Mouse (Mus musculus) thymus, postnatal 10 days (tissue): ENCODE data around the gene Adamts13.

Experiments
- DNase-seq, 2 experiments: peaks; one replicate each; pipeline ENCODE4 v3.0.0; 2021; ENCODE audit warnings: low spot score in 2 of 2

The Adamts13 gene

GRCm38 (mm10) chr2:26967262-26967661 is 6.0 kb upstream of the Adamts13 start:
- DNase-seq = no peak

GRCm38 (mm10) chr2:26973960-26974359 is 744 bp downstream of the Adamts13 start:
- DNase-seq = no peak

DNA sequence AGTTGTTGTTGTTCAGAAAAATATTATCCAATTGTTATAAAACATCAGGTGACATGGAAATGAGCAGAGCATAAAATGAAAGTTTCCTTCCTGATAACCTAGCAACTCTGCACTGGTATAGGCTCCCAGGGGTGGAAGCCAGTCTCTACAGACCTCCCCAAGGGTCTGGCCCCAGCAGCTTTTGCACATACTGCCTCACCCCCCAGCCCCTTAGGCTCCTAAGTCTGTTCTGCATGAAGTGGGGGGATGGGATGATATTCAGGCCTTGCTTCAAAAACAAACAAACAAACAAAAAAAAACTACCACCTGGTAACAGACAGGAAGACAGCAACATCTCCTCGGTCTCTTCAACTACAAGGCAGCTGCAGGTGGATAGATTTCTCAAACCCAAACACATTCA is 7.1 kb downstream of the Adamts13 start:
- DNase-seq = peak; percentile 40 to 47

DNA sequence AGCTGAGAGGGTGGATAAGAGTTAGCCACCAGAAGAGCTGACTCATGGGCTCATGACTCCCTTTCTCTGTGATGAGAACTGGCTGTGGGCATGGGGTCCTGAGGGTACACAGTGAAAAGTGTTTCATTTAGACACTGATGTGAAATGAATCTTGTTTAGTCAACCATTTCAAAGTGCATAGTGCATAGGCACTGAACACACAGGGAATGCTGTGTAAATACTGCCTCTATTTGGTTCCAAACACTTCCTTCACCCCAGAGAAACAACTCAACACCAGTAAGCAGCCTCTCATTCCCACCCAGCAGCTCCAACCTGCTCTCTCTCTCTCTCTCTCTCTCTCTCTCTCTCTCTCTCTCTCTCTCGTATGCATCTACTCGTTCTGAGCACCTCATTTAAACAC is 11.0 kb downstream of the Adamts13 start:
- no peak for DNase-seq

DNA sequence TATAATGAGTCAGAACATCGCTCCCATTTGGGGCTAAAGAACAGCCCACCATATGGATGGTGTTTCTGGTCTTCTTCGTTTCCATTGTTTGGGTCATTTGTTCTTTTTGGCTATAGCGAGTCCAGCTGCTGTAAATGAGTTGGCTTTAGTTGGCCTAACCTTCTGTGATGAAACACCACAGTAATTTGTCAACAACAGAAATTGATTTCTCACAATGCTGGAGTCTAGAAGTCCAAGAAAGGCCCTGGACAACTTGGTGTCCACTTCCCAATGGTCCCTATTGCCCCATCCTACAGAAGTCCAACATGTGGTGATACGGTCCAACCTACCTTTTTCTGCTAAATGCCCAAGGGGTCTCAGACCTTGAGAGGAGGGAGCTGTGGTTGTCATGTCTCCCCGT is 11.4 kb downstream of the Adamts13 start:
- DNase-seq = no peak

- no peak for DNase-seq
These were observed 20.7 kb downstream of the Adamts13 start for GRCm38 (mm10) chr2:26993936-26994335.

DNA sequence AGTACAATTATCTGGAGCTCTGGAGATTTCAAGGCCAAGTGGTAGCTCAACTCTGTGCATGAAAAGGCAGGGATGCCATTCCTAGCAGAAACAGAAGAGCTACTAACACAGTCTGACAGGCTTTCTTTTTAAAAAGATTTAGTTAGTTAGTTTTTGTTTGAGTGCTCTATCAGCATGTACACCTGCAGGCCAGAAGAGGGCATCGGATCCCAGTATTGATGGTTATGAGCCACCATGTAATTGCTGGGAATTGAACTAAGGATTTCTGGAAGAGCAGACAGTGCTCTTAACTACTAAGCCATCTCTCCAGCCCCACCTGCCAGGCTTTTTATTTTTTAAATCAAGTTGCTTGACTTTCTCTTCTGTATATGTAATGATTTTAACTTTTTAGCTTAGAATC is 24.3 kb downstream of the Adamts13 start:
- DNase-seq = no peak

DNA sequence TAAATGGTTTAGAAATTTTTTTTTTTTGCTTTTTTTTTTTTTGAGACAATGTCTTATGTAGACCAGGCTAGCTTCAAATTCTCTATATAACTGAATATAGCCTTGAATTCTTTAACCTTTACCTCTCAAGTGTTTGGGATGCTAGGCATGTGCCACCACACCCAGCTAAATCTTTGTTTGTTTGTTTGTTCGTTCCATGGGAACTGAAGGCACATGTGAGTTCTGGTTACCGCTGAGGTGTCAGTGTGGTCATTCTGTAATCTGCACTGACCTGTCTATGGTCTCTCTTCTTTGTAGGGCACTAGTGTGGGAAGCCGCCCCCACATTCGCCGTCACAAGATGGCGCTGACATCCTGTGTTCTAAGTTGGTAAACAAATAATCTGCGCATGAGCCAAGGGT is 24.8 kb downstream of the Adamts13 start:
- no peak for DNase-seq

DNA sequence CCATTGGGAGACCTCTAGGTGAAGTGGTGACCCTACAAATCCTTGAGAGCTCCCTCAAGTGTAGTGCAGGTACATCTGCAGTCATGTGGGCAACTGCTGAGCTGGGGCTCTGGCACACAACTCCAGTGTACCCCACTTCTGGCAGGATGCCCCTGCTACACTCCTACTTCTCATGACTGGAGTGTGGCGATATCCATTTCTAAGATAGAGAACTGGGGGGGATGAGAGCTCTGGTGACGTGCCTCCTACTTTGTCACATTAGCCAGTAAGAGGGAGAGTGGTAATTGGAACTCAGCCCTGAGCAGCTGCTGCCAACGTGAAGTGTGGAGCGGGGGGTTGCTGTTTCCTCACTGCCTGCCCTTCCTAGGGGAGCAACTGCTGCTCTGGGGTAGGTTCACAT is 33.0 kb downstream of the Adamts13 start:
- no peak for DNase-seq

DNA sequence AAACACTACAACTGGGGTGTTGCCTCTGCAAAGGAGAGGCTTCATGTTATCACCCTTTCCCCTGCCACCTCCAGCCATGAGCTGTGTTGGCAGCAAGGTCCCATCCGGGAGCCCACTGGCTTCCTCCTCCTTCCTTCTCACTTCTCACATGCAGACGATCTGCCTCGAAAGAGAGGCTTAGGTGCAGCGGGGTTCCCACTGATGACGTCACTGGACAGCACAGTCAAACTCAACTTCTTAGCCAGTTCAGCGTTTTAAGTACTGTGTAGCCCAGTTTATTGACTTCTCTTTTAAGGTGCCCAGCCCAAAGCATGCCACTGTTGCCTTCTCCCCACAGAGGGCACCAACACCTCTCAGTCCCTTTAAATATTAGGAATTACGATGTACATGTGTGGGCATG is 34.5 kb downstream of the Adamts13 start:
- no peak for DNase-seq

DNA sequence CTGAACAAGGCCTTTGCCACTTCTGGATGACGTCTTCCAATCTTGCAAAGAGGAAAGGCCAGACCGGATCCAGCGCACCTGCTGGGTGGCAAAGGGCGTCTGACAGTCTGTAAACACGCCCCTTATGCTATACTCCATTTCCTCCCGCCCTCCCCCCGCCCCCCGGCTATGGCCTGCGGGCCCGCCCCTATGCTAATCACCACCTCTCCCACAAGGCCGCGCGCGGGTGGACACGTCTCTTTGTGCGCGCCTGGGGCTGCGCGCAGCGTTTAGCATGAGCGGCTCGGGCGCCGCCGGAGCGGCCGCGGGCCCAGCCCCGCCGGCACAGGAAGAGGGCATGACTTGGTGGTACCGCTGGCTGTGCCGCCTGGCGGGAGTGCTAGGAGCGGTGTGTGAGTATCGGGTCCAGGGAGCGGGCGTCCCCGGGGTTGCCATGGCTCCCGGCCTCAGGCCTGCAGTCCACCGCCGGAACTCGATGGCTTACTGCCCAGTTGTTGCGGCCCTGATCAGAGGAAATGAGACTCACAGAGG is 36.6 kb downstream of the Adamts13 start, which contains the start of gene Cacfd1:
Gene Cacfd1 (plus strand): TSS at position 213 of the 531 bp plus-strand sequence.
- DNase-seq = peak; percentile 89

- DNase-seq = peak; percentile 32 to 77
These were observed 44.6 kb downstream of the Adamts13 start for GRCm38 (mm10) chr2:27017802-27018201.

DNA sequence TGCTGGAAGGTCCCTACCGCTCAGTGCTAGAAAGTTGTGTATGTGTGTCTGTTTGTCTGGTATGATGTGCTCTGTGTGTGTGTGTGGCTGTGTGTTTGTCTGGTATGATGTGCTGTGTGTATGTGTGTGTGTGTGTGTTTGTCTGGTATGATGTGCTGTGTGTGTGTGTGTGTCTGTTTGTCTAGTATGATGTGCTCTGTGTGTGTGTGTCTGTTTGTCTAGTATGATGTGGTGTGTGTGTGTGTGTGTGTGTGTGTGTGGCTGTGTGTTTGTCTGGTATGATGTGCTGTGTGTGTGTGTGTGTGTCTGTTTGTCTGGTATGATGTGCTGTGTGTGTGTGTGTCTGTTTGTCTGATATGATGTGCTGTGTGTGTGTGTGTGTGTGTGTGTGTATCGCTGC is 46.3 kb downstream of the Adamts13 start:
- no peak for DNase-seq

- DNase-seq = no peak
These were observed 47.9 kb downstream of the Adamts13 start for GRCm38 (mm10) chr2:27021103-27021502.

DNA sequence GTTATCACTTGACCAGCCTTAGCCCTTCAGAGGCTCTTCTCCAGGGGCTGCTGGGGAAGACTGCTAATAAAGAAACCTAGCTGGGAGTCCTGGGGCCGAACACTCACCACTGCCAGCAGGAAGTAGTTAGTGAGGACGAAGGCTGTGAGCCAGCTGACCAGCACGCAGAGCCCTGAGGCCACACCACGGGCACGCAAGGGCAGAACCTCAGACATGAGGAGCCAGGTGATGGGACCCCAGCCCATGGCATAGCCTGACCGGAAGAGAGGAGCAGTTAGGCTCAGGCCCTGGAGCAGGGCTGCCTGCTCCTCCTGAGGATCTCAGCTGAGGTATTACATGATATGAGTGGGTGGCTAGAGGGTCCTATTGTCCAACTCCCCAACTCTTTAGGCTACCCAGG is 49.4 kb downstream of the Adamts13 start:
- no peak for DNase-seq

DNA sequence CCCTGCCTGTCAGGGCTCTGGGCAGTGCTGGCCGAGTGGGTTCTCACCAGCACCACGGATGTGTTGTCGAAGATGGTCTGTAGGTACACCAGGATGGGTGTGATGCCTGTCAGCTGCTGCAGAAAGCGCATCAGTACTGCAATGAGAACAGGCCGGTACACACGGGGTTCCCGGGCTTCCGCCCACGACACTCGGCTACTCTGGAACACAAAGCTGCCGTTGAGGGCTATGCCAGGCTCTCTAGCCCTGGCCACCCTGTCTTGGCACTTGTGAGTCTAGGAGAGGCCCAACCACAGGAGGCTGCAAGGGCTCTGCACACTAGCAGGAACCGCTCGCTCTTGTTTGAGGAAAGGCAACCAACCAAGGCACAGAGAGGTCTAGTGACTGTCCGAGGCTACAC is 50.9 kb downstream of the Adamts13 start:
- DNase-seq = no peak

- no peak for DNase-seq
These were observed 52.3 kb downstream of the Adamts13 start for GRCm38 (mm10) chr2:27025545-27025944.

- no peak for DNase-seq
These were observed 53.1 kb downstream of the Adamts13 start for GRCm38 (mm10) chr2:27026332-27026731.

- DNase-seq = no peak
These were observed 53.8 kb downstream of the Adamts13 start for GRCm38 (mm10) chr2:27026857-27027617.

GRCm38 (mm10) chr2:27027618-27028436 is 54.6 kb downstream of the Adamts13 start, which contains the start of gene Slc2a6:
TSS of gene Slc2a6 (minus strand) at chr2:27027998.
- DNase-seq = peak; percentile 74 to 84

GRCm38 (mm10) chr2:27028437-27029015 is 55.3 kb downstream of the Adamts13 start:
- no peak for DNase-seq

DNA sequence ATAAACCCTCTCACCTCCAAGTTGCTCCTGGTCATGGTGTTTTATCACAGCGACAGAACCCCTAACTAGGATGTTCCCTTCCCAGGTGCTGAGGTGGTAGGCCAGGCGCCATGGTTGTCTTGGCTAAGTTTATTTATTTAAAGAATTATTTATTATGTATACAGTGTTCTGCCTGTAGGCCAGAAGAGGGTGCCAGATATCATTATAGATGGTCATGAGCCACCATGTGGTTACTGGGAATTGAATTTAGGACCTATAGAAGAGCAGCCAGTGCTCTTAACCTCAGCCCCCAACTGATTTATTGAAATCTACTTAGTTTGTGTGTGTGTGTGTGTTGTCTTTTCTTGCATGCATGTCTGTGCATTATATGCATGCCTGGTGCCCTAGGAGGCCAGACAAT is 59.1 kb downstream of the Adamts13 start:
- DNase-seq = no peak
